Comparison of ENCODE assay signal across 8 mouse cellular contexts in genomic region chr2:60209703-60210651, GRCm38 (mm10). TPM values are rescaled to one million over a fixed set of nuclear protein-coding genes. Genes with fewer than 3 reads are reported as not detected.
A peak's percentile ranks its signal among the peaks of the same experiment; 100 is the strongest.
DNase-seq lines count a peak whose midpoint lies in the region; ATAC-seq lines count a peak whose summit lies in the region.

Baz2b (minus strand) TSS chr2:60209839.
March7 (plus strand) TSS chr2:60209887.

- H3K4me2 ChIP-seq in hindbrain, embryonic 13.5 days = peak within 1 kb of the TSS; percentile 78

- H3K27ac ChIP-seq in hindbrain, embryonic 13.5 days = peak within 1 kb of the TSS; percentile 97

- ATAC-seq in hindbrain, embryonic 13.5 days (ENCODE audit: low FRiP score) = peak; percentile 91

- H3K27me3 ChIP-seq in hindbrain, embryonic 13.5 days = peaks cover 11% of the 10 kb centered on the region; the same call in 1 of the 2 replicates

- peaks cover 47% of the 10 kb centered on the region for H3K4me1 ChIP-seq in hindbrain, embryonic 13.5 days (replicated peaks)

- DNase-seq in R1 (ENCODE audit: low read depth, low spot score) = peak; percentile 81
- DNase-seq in cerebellum, postnatal 25 days = peak; percentile 90 to 96
- DNase-seq in frontal cortex, postnatal 25 days (ENCODE audit: low spot score in 2 of 2) = peak; percentile 54 to 71
- DNase-seq in layer of hippocampus, postnatal 25 days (ENCODE audit: extremely low spot score in 1 of 2, low spot score in 1 of 2) = peak; percentile 72 to 79
- DNase-seq in lung, postnatal 14 days = peak; percentile 90
- DNase-seq in ovary, postnatal 36 days (ENCODE audit: low spot score) = peak; percentile 91
- DNase-seq in thymus, postnatal 14 days = peak; percentile 94

- peak within 1 kb of the TSS; percentile 88 for H3K4me3 ChIP-seq in hindbrain, embryonic 13.5 days

- WGBS in hindbrain, embryonic 13.5 days = 0% methylated on average over 75 of the region's 109 CpGs

- H3K36me3 ChIP-seq in hindbrain, embryonic 13.5 days = peaks cover 9% of the 10 kb centered on the region

- peak within 1 kb of the TSS; percentile 94 for H3K9ac ChIP-seq in hindbrain, embryonic 13.5 days

- no peaks in the 10 kb centered on the region for H3K9me3 ChIP-seq in hindbrain, embryonic 13.5 days

RNA-seq across cellular contexts. Expression of gene Baz2b, which starts in this region (rescaled TPM):
- 96.8 and 105 TPM in 2 replicates for polyA plus RNA-seq in hindbrain, embryonic 13.5 days (2015; fragmentation: Nextera tagmentation; extraction: Ambion mirVana)
- total RNA-seq in layer of hippocampus, postnatal 25 days (2021) = 10 to 100 TPM; 45.1 to 57.9 TPM

RNA-seq across cellular contexts. Expression of gene March7, which starts in this region (rescaled TPM):
- 98.9 and 101 TPM in 2 replicates for polyA plus RNA-seq in hindbrain, embryonic 13.5 days (2015; fragmentation: Nextera tagmentation; extraction: Ambion mirVana)
- 10 to 100 TPM; 58.5 to 63.0 TPM for total RNA-seq in layer of hippocampus, postnatal 25 days (2021)

Comparison
In these comparisons a context has a peak if more than half of its experiments do, and no peak if none do; other contexts are left out.
1. Peak in every context shown above with its lines: DNase-seq, ATAC-seq, H3K4me3 ChIP-seq and H3K27ac ChIP-seq.